Mouse (Mus musculus) naive thymus-derived CD4-positive, alpha-beta T cell, adult 2 months (primary cell): Measurements from ENCODE around the gene Epha7.

Source experiments
- DNase-seq: peaks from one replicate; pipeline ENCODE4 v3.0.0-alpha.2; 2011; ENCODE audit warnings: low read depth

Epha7 gene

GRCm38 (mm10) chr4:28812691-28813289 is at the start of gene Epha7:
Gene Epha7 (plus strand): TSS chr4:28813131.
- no peak for DNase-seq

- no peak for DNase-seq
Observed at GRCm38 (mm10) chr4:28783961-28784360, 29.0 kb upstream of the Epha7 start.

DNA sequence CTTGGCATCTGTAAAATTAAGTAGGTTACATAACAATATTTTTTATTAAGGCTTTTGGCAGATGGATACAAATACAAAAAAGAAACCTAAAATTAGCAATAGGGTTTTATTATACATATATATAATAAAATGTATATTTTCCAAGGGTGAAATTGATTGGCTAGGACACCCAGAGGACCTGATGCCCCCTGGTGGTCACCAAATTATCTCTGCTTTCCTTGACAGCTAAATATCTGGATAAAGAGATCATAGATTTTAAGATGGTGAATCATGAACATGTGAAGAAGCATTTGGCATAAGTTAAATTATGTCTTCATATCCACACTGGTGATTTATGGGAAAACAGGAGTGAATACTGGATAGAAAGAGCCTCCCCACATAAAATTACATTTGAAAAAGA is 4.1 kb upstream of the Epha7 start:
- no peak for DNase-seq

GRCm38 (mm10) chr4:28809703-28810102 is 3.2 kb upstream of the Epha7 start:
- DNase-seq, result no peak

DNA sequence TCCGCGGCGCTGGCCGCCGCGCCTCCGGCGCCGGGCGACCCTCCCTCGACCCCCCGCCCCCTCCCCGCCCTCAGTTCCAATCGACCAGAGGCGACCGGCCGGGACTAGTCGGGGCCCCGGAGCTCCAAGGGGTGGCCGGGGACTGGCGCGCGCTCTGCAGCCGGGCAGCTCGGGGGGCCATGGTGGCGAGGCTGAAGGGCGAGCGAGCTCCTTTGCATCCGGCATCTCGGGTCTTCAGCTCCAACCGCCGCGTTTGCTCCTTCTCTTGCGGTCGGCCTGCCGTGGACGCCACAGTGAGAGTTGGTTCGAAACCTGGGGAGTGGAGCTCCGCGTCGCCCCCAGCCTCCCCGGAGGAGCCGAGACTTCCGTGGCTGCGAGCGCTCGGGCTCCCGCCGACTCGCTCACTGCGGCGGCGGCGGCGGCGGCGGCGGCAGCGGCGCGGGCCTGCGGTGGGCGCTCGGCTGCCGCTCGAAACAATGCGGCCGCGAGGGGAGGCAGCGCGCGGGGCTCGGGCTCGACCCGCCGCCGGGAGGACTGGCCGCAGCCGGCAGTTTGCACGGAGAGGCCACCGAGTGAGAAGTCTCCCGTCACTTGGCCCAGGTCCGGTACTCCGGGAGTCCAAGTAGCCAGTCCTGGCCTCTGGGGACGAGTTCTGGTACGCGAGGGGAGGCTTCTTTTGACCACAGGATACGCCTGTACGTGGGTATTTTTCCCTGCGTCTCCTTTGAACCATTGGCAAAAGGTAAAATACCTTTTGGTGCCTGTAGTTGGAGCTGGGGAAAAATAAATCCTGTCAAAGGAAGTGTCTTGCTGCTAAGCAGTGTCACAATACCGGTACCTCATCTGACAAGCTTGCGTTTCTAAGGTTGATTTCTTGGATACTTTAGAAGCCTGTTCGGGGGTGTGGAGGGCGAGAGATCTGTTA is 882 bp downstream of the Epha7 start:
- DNase-seq, result no peak

DNA sequence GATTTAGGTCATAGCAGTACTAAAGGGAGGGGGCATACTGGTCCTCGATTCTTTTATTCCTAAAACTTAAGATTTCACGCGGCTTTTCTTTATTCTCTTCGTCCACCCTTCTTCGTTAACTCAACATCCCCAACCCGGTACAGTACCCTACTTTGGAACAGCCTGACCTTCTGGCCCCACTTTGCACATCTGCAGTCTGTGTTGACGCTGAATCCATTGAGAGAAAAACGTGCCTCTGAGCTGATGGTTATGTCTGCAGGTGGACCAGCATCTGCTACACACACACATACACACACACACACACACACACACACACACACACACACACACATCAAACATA is 1.5 kb downstream of the Epha7 start:
- DNase-seq, result no peak

- no peak for DNase-seq
Observed at GRCm38 (mm10) chr4:28814816-28815620, 2.1 kb downstream of the Epha7 start.

GRCm38 (mm10) chr4:28815621-28815920 is 2.6 kb downstream of the Epha7 start:
- no peak for DNase-seq

DNA sequence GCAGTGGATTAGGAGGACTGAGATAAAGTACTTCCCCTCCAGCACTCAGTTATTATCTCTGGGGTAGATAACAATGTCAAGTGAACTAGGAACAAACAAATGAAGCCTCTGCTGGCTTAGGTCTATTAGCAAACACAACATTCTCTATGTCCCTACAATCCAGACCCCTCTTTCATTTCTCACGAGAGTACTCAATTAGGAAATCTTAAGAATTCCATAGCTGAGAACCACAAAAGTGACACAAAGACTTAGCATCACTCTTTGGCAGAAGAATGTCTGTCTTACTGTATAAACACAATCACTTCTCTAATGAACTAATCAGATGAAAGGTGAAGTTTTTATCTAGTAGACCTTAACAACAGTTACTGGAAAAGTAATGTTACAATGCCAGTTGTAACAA is 10.7 kb downstream of the Epha7 start:
- DNase-seq, result no peak

- no peak for DNase-seq
Observed at GRCm38 (mm10) chr4:28824616-28825015, 11.7 kb downstream of the Epha7 start.

DNA sequence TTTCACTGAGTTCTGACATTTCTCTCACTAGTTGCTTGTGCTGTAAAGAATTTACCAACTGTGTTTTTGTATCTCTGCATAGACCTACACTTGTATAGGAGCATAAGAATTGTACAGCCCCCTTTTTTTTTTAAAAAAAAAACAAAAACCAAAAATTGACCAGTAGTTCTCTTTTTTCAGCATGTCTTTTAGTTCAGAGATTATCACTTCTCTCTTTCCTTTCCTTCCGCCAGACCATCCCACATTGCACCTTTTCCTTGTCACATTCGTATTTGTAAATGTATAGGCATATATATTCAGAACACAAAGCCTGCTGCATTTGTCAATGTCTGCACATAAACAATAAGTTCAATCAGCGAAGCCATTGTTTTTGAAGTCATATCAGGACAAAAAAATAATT is 24.7 kb downstream of the Epha7 start:
- no peak for DNase-seq

DNA sequence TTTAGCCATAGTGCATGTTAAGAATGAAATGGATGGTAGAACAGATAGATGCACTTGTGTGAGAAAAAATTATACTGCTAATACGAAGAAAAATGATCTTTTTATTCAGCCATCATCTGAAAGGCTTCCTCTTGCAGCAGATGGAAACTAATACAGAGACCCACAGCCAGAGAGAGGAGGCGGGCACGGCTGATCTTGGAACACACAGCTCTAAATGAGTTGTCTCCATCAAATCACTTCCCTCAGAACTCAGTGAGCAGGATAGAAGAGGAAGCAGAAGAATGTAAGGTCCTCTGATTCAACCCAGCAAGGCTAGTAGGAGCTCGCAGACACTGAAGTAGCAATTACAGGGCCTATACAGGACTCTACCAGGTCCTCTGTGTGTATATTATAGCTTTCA is 33.4 kb downstream of the Epha7 start:
- no peak for DNase-seq

DNA sequence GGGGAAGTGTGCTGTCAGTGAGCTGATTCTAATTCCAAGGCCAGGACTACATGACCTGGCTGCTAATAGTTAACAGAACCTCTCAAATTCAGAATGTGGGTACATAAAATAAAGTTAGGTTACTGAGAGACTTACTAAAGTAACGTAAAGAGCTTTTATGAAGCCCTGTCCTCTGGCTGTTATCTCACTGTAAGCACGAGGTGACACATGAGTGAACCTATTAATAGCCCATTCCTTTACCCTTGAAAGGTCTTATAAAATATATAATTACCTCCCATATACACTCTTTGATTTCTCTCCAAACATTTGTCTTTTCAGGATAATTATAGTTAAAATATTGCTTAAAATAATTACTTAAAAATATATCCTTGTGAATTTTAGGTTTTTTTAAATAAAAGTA is 37.5 kb downstream of the Epha7 start:
- DNase-seq, result no peak

DNA sequence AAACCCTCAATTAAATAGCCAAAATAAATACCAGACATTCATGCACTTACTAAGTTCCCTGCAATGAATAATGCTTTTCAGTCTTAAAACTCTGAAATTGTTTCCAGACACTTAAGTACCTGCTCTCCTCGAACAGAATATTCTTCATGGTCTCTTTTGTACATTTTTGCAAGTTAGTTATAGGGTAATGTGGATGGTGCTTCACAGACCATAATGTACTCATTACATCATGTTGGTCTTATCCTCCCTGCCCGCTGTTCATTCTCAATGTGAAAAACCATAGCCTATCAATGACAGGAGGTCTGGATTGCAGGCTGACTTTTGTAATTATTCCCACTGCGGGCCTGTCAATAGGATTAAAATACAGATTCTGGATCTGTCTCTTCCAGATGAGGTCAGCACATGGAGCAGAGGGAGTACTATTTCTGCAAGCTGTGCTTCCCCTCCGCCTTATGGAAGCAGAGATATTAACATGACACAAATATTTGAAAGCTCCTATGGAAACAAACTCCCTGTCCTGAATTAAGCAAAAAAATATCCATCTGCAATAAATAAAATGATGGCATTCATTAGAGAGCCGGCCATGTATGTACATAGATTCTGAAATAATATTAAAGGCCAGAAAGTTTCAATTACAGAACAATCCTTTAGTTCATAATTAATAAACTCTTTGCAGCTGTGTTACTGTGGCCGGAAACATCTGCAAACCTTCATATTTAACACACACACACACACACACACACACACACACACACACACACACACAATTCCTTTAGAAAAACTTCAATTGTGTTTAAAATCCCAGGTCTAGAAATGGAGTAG is 50.1 kb downstream of the Epha7 start:
- no peak for DNase-seq

DNA sequence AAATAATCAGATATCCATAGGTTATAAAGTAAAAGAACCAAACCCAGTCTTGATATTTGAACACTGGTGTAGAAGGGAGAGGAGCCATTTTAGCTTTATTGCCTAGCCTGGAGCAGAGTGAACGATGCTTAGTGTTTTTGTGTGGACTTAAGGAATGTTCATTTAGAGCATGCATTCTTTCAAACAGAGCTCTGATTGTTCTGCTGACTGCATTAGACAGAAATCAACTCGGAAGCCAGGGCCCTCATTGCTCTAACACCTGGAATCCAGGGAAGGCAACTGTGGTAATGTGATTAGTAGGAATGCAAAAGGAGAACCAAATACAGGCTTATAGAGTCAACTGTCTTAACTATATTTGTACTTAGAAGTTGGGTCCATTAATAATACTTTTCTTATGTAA is 53.5 kb downstream of the Epha7 start:
- DNase-seq, result no peak

DNA sequence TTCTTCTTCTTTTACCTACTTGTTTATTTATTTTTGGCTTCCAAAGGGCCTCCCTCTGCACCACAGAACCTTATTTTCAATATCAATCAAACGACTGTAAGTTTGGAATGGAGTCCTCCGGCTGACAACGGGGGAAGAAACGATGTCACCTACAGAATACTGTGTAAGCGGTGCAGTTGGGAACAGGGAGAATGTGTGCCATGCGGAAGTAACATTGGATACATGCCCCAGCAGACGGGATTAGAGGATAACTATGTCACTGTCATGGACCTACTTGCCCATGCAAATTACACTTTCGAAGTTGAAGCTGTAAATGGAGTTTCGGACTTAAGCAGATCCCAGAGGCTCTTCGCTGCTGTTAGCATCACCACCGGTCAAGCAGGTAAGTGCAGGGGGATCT is 58.7 kb downstream of the Epha7 start:
- no peak for DNase-seq

DNA sequence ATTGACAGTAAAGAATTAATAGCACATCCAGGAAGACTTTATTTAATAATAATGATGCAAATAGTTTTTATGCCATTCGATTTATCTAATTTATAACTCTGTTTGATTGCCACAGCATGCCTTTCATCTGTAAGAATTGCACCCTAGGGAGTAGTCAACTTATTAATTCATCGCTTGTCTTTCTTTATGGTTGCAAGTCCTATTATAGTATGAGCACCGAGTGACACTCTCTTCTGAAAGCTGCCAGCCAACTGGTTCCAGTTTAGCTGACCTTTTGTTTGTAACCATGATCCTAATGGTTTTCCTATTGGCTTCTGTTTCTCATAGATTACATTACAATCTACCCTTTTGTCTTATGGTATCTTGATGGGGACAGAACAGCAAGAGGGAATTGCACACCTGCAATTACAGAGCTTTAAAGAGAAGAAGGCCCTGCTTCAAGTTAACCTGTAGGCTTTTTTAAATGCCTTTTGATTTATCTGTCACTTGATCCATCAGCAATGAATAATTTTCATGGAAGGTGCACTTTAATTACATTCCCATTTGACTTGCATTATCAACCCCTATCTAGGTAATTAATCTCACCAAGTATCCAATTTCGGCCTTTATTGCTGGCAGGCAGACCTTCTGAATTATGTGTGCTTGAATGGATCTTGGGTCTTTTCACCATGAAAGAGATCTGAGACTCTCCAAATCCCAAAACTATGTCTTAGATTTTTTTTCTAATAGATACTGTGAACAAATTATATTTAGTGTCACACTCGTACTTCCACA is 68.5 kb downstream of the Epha7 start:
- no peak for DNase-seq

DNA sequence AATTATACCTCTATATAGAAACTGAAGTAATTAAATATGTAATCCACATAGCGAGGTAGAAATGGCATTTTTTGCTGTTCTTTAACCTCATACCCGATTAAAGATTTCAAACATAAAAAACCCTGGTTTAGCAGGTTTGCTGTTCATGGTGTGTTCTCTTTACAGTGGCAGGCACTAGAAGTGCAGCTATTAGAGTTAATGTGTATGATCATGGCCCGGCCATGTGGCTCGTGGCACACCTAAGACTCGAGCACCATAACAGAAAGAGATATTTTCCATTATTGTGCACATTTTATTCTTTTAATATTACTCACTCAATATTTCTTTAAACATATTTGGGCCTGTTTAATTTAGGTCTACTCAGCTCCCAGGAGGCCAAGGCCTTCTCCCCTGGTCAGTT is 76.7 kb downstream of the Epha7 start:
- no peak for DNase-seq

DNA sequence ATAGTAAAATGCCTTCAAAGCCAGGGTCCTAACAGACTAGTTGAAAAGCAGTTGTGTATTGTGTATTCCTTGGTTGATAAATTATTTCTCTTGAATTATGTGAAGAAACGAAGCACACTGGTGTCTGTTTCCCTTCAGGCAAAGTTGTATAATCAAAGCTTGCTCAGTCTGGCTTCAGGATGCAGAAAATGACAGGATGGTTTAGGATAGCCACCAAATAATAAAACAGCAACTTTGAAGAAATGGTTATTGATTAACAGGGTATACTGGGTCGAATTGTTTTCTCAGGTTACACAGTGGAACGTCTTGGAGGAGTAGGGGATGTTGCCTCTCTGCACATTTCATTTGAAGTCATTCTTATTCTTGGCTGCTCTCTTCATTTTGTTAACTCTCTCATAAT is 77.2 kb downstream of the Epha7 start:
- no peak for DNase-seq

GRCm38 (mm10) chr4:28895480-28895879 is 82.5 kb downstream of the Epha7 start:
- no peak for DNase-seq

GRCm38 (mm10) chr4:28899373-28899772 is 86.4 kb downstream of the Epha7 start:
- DNase-seq, result no peak

DNA sequence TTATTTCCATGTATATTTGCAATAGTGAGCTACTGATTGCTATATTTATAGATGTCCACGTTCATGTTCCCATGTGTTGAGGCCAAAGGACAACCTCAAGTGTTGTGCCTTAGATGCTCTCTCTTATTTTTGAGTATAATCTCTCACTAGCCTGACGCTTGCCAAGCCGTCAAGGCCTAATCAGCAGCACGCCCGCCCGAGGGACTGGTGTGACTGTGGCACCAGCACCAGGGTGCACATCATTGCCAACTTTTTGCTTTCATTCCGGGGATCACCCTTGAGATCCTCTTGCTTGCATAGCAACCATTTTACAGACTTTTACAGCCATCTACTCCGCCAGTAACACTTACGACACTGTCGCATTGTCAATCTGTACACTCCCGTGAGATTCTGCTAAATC is 86.9 kb downstream of the Epha7 start:
- DNase-seq, result no peak
